Mouse (Mus musculus) heart, postnatal 14 days (tissue): ENCODE results near the gene Syndig1. TPM values are rescaled to one million over a fixed set of nuclear protein-coding genes. Genes with fewer than 3 reads are reported as not detected.
A peak's percentile ranks its signal among the peaks of the same experiment; 100 is the strongest.

Source experiments
- DNase-seq, 2 experiments: peaks; one replicate each; pipeline ENCODE4 v3.0.0; 2021 to 2022
- intact Hi-C: fragments of 180-260 bp; cut with DNase I; formaldehyde crosslinking; loops from one replicate; pipeline ENCODE4 v1.15.1; 2025
- total RNA-seq, 2 experiments: library from RNA; stranded (reverse); gene quantifications; 2 replicates each; pipeline ENCODE4 v1.2.3; 2021

The Syndig1 gene
- total RNA-seq, 2 experiments from 2014 or later: 0.12 to 0.15 TPM

DNA sequence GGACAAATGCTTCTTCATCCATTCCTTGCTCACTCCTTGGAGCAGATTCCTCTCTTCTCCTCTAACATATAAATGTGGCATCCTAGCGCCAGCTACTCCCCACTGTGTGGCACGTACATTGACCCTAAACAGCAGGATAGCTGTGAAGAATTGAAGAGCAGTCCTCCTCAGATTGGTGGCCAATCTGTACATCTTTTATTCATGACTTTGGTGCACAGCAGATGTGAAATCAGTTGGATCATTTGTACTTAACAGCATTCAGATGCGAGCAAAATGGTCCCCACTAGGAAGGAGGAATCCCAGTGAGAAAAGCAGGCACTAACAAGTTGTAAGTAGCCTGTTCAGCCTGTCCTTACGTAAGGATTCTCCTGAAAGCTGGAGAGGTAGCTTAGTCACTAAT lies 142.0 kb downstream of the Syndig1 start:
- intact Hi-C loops: no loop called here
- DNase-seq: no peak

DNA sequence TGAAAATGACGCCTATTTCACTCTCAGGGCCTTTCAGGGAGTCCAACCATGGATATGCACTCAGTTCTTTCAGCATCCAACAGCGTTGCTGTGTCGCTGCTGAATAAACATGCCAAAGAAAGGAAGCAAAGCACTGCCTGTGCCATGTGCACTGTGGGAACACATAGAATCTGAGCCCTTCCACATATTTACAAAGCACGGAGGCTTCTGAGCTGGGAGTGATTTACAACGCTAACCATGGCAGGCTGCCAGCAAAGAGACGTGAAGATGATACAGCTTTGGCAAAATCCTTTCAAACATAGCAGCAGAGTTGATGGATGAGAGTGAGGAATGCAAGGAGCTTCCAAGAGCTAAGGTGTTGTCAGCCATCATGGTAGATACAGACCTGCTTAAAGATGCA lies 144.6 kb downstream of the Syndig1 start:
- intact Hi-C loops: no loop called here
- peak in 1 of 2 experiments; percentile 0 for DNase-seq

DNA sequence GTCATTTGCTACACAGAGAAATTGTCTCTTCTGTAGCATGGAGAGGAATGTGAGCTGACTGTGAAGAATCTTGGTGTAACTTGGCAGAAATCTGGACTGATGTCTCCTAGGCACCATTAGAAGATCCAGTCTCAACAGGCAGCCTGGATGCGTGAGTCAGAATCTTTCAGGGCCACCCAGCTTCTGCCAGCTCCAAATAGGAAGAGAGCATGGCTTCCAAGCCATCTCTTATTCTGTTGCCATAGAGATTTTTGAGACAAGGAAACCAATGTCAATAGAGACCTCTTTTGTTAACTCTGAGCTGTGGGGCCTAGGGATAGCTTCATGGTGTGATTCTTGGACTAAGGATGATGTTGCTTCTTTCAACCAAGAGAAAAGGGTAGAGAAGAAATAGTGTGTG lies 151.4 kb downstream of the Syndig1 start:
- DNase-seq: no peak
- intact Hi-C loops: no loop called here

DNA sequence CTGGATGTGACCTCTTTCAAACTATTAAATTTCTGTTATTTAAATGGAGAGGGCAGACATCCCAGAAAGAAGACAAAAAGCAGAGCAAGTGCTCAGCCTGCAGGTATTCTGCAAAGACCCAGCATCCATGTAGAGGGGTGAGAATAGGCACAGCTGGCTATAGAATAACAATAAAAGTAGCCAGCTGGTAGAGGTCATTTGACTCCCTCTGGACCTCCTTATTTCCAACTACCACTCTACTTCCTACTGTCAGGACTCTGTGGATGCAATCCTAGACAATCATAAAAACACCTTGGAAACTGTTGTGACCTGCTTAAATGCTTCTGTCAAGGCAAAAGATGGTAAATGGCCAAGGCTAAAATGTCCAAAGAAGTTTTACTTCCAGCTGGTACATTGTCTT lies 153.5 kb downstream of the Syndig1 start:
- DNase-seq: no peak
- intact Hi-C loops: no loop called here

DNA sequence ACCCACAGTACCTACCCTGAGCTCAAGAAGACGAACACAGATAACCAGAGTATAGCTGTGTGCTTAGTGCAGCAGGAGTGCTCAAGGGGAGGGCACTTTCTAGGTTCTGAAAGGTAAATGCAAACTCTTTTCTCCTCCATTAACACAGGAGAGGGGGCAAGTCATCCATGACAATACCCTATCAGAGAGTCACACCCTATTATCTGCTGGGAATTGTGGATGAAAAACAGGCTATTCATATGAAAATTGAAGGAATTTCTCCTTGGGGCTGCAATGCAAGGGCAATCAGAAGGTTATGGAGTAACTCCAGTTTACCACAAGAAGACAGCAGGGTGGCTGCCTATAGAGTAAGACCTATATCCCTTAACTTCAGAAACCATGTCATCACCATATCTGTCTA lies 154.1 kb downstream of the Syndig1 start:
- DNase-seq: no peak

DNA sequence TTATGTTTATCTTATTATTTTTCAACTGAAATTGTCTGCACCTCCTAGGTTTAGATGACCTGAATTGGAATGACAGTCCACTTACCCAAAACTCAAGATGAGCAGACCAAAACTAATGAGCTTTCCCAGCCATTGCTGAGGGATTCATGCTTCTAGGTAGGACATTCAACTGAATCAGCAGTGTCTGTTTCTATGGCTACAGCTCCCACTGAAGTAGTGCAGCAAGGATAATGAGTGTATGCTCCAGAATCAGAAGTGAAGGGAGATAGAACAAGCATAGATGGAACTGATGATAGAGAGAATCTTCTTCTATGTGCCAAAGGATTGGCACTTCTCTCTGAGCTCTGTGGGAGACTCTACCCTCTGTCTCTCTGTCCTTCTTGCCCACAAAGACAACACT lies 158.6 kb downstream of the Syndig1 start:
- no peak for DNase-seq
- intact Hi-C loops: no loop called here

More for the DNA sequence above, 154.1 kb downstream of the Syndig1 start:
- intact Hi-C loops: no loop called here

DNA sequence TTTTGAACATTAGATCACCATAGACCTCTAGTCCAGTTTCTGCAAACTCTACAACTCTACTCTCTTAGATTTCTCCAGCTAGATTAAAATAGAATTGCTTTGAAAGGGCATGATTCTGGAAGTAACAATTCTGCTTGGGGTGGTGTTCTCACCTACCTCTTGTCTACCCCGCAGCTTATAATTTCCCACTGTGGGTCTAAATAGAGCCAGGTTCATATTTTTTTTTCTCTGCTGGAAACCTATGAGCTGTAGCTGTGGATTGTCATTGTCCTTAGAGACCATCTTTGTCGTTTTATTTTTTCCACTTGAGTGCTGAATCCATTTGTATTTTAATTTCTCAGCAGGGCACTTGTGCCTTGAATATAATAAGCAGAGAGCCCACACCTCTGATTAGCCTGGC lies 162.5 kb downstream of the Syndig1 start:
- intact Hi-C loops: no loop called here

DNA sequence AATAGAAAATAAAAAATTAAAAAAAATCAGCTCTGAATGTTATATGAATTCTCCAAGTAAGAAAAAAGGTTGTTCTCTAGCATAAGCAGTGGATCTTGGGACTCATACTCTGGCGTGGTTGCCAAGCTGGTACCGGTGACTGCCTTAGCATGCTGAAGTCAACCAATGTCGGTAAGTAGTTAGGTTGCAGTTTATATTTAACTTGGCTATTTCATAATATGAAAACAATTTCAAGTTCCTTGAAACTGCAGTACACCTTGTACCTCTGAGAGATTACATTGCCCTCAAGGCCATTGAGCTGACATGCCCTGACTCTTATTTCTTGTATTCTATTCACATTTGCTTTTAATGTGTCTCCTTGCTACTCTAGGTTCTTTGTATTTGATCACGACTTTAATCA lies 163.9 kb downstream of the Syndig1 start:
- intact Hi-C loops: no loop called here
- no peak for DNase-seq

More for the DNA sequence above, 162.5 kb downstream of the Syndig1 start:
- no peak for DNase-seq

DNA sequence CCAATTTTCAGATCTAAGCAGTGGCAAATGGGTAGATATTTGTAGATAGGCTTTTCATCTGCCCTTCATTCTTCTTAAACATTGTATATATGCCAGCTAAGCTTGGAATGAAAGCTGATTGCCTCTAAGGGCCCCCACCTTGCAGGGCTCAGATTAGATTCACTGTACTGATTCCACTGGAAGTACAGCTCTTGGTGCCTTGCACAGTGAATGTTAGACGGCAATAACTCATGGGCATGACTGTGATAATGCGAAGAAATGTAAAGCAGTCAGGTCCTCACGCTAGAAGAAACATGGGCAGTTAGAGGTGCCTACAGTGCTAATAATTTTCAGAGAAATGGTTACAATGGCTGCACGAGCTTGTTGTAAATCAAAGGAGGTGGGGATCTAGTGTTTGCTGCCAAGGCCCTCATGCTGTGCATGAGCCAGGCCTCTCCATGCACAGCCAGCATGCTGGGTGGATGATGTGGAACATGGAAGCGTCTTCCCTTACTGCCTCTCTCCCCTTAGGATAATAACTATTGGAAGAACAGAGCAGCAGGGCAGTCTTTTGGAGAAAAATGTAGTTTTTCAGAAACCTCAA lies 167.5 kb downstream of the Syndig1 start:
- intact Hi-C loops: no loop called here
- no peak for DNase-seq

DNA sequence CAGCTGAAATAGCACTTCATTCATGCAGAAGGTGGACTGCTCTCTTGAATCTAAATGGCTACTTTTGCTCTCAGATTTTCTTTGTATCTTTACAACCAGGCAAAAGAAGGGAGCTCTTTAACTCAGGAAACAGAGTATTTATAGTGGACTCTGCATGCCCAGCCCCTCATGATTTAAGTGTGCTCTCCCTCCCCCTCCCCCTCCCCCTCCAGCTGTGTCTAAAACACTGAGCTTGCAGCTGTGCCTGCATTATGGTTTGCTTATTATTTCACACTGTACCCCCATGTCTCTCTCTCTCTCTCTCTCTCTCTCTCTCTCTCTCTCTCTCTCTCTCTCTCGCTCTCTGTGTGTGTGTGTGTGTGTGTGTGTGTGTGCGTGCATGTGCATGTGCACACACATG lies 168.6 kb downstream of the Syndig1 start:
- intact Hi-C loops: no loop called here
- DNase-seq: no peak

DNA sequence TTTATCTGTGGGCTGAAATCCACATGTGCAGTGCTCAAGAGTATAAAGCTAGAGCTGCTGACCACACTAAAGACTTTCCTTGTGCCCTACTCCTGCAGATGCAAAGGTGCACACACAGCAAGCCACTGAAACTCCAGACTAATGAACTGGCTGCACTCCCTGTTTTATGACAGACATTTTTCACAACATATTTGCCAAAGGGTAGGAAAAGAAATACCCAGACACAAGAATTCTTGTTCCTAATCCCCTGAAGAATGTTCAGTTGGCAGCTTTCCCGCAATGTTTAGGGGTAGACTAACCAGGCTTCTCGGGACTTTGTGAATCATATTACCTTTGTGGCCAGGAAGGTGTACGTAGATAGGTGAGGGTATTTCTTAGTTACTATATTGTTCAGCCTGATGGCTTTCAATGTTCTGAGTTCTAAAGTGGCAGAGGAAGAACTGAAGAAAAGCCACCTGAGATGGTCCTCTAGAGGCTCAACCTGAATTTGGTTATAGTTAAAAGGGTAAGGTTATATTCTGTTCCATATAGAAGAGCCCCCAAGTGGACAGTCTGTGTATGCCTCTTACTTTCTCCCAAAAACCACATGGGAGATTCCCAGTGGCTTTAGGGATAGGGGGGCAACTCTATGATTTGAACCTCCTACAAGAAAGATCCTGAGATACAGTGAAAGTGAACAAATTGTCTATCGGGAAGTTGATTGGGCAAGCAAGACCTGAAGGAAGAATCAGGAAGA lies 169.5 kb downstream of the Syndig1 start:
- DNase-seq: no peak

DNA sequence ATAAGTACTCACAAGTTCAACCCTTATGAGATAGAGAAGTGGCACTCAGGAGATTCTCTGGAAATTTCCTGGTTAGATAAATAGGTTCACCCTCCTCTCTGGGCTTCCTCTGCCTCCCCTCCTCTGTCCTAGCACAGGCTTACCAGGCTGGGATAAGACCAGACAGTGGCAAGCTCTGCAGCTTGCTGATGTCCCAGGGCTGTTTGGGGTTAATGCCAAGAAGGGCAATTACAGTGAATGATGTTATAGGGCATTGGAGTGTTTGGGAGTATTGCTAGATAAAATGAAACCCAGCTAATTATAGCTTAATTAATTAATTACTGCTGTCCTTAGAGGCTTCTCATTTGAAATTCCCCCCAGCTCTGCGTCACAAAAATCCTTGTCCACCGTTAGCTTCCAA lies 171.6 kb downstream of the Syndig1 start:
- DNase-seq: no peak
- intact Hi-C loops: no loop called here

More for the DNA sequence above, 169.5 kb downstream of the Syndig1 start:
- intact Hi-C loops: no loop called here

DNA sequence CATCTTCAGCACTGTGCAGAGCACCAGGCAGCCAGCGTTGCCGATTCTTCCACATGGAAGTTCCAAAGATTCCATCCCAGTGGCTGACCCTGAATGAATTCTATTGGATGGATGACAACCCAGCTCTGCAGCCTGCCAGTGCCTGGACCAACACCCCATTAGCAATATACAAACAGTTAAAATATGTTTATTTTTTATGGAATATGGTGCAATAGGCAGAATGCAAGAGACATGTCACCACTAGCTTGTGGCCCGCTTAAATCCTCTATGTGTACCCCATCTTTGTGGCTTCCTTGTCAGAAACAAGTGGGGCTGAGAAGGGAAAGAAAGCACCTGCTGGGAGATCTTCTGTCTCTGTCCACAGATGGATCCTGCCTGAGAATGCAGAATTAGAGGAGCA lies 174.5 kb downstream of the Syndig1 start:
- intact Hi-C loops: no loop called here
- DNase-seq: no peak

DNA sequence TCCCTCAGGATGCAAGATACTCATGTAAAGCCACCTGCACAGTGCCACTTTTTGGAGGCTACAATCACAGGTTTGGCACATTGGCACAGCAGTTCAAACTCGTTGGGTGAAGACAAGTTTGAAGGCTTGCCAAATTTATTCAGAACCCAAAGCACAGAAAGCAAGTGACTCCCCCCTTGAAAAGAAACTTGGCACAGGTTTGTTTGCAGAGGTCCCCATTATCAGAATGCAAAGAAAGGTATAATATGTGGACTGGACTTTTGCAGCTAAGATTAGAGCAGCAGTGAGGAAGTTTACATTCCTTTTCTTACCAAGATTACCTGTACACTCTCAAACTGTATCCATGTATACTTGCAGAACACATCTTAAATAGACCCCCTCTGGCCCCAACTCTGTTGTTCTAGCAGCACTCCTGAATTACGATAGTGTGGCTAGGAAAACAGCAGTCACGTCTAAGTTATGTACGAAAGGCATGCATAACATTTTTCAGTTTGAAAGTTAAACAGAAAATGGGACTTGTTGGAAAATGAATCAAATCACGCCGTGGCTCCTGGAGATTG lies 183.9 kb downstream of the Syndig1 start:
- intact Hi-C loops: no loop called here

DNA sequence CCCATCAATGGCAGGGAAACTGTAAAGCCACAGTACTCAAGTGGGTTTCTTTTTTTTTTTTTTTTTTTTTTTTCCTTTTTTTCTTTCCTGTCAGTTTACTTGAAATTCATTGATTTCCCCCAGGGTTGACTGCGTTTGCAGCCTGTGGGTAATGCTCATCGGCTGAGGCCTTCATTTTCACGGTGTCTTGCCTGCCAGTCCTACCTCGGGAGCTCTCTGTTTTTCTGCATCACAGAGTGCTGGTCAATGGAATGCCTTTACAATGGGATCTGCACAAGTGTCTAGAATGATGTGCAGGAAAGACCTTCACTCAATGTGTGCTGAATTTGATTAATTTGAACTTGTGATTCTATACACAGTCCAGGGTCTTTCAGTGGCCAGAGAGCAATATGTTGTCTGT lies 184.8 kb downstream of the Syndig1 start:
- intact Hi-C loops: no loop called here
- DNase-seq: no peak

More for the DNA sequence above, 183.9 kb downstream of the Syndig1 start:
- DNase-seq: no peak

DNA sequence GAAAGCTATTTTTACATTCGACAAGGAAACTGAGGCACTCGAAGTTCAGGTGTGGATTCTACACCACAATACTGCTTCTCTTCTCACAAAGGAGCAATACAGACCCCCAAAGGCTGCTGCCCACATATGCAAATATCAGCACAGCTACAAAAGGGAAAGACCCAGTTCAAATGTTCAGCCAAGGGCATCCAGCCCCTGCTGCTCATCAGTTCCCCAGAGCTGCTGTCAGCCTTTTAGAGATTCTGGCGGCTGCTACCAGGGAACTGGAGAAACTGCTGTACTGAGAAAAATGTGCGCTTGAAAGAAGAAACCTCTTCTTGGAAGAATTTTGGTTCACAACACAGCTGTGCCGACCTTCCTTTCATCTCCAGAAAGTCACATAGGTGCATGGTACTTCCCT lies 187.3 kb downstream of the Syndig1 start:
- intact Hi-C loops: no loop called here
- DNase-seq: no peak

DNA sequence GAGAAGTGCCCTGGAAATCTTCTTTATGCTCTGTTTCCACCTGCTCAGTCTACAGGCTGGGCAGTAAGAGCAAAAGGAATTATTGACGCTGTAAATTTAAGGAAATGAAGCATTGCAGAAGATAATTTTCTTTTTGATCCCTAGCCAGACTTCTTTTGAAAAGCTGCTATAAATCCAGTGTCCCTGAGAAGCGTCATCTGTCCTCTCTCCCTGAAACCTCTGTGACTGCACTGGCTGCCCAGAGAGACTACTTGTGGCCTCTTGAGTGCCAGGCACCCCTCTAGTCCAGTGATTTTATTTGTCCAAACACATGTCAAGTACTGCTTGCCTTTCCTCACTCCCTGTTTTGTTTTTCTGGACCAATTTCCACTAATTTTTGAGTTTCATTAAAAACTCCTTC lies 191.7 kb downstream of the Syndig1 start:
- no peak for DNase-seq
- intact Hi-C loops: loop anchor here (10.0 kb wide), 2 partner anchors 476 to 596 kb away; no protein-coding TSS in a partner anchor

DNA sequence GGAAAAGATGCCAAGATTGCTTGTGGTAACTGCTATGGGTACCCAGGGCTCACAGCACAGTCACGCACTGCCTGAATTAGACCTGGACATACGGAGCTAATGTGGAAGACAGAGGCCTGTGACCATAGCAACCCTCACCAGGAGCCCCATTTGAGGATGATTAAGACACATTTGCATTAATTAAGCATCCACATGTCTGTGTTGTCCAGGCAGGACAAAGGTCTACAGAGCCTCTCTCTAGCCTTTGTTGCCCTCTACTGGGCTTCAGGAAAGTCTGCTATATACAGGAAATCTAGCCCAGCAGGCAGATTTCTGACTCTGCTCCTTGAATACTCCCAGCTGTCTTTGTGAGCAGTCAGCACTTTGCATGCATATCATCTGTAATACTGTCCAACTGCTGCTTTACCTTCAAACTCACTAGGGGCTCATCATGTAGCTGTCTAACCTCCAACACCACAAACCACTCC lies 194.9 kb downstream of the Syndig1 start:
- DNase-seq: peak in 1 of 2 experiments; percentile 5
- intact Hi-C loops: loop anchor here (10.0 kb wide), 2 partner anchors 479 to 599 kb away; no protein-coding TSS in a partner anchor

DNA sequence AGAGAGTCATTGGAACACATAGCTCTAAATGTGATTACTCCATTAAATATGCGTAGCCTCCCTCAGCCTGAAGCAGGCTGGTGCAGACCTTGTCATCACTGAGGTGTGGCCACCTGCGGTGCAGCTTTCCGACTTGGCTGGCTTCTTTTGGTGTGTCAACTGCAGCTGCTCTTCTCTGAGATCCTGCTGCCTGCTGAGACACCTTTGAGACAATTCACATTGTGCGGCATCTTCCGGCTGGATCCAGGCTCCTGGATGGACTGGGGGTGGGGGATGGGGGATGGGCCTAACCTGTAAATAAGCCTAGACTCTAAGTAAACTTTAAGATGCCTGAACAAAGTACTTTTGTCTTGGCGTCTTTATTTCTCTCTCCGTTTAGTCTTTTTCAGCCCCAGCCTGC lies 214.5 kb downstream of the Syndig1 start:
- intact Hi-C loops: no loop called here
- DNase-seq: no peak
